Mouse (Mus musculus): ENCODE data around the gene Chmp4b.

- TF ChIP-seq POLR2A (IDR thresholded peaks at IDR 0.05; ENCODE audit: borderline replicate concordance, insufficient read depth, low read length) (no peak), CTCF (IDR thresholded peaks at IDR 0.05; ENCODE audit: borderline replicate concordance, insufficient read depth, low read depth, low read length) (no peak)
Observed at GRCm38 (mm10) chr2:154685772-154686171, 34.3 kb downstream of the Chmp4b start.
